Mouse (Mus musculus) lung, adult 2 months (tissue): ENCODE data around the gene Gm1113. TPM values are rescaled to one million over a fixed set of nuclear protein-coding genes. Genes with fewer than 3 reads are reported as not detected.

Experiments used
- DNase-seq: peaks from one replicate; pipeline ENCODE4 v3.0.0; 2022
- H3K4me1 ChIP-seq: fragments of 200-500 bp; 2 replicates; pipeline ENCODE4 v1.6.1; 2011; ENCODE audit warnings: low read length; ENCODE audit not compliant: control insufficient read depth, insufficient read depth
- H3K4me3 ChIP-seq: fragments of 200-500 bp; replicated peaks from 2 replicates; pipeline ENCODE3; 2011; ENCODE audit warnings: low read depth, mild to moderate bottlenecking, control low read depth, low read length; ENCODE audit errors: extremely low read depth
- CTCF ChIP-seq: fragments of 200-500 bp; IDR thresholded peaks from 2 replicates; pipeline ENCODE4 v1.5.1; 2011; ENCODE audit warnings: mild to moderate bottlenecking, low read length, control low read depth; ENCODE audit not compliant: insufficient read depth
- POLR2A ChIP-seq: fragments of 200-500 bp; IDR thresholded peaks from 2 replicates; pipeline ENCODE4 v1.6.1; 2011; ENCODE audit warnings: low read depth, mild to moderate bottlenecking, control low read depth, low read length, borderline replicate concordance; ENCODE audit errors: extremely low read depth
- WGBS: fragments of 180-500 bp; shearing (Covaris S2); methylation state at CpG from one replicate; pipeline ENCODE4 v1.1.7; 2018; 5-methylcytosine and 5-hydroxymethylcytosine counted together
- polyA plus RNA-seq: library from polyadenylated mRNA; depleted of rRNA; stranded (reverse); fragments of >200 nt; gene quantifications from 2 replicates; pipeline ENCODE4 v1.2.3, GENCODE M21; 2012

Gm1113 gene
- polyA plus RNA-seq, 1 experiment = not detected

DNA sequence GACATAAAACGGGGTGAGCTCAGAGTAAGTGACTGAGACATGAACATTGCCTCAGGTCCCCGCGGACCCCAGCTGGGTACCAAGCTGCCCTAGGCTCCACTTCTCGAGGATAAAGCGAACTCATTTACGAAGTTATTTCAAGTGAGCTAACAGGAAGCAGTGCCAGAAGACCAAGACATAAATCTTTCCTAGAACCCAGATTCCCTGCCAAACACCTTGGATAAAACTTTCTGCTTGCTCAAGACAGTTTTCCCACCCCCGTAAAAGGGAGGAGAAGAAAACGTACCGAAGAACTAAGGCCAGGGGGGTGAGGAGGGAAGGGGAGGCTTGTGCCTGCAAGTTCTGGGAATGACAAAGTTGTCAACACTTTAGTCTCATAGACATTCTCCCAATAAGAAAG is 15.2 kb upstream of the Gm1113 start:
- DNase-seq = no peak
- Histone ChIP-seq H3K4me1 (no peaks in the 10 kb centered on the region), H3K4me3 (no peak overlapping the region)
- TF ChIP-seq CTCF (no peak), POLR2A (no peak)
- WGBS = 45% methylated on average over 9 of the region's 9 CpGs

DNA sequence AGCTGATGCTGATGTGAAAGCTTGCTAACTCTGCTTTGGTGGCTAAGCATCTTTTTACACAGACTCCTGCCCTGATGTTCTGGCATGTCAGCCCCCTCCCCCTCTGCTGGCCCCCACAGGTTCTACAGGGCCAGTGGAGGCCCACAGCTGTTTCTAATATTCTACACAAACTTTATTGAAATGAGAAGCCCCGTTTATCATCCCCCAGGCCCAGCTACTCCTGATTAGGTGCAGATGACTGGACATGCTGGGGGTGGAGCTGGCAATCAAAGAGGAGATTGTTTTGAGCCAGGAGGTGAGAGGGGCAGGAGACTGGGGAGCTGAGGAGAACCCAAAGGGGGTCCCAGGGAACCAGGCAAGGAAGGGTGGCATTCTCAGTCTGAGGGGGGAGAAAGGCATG is 11.7 kb upstream of the Gm1113 start:
- TF ChIP-seq POLR2A (no peak), CTCF (no peak)
- DNase-seq = no peak
- Histone ChIP-seq H3K4me3 (no peak overlapping the region), H3K4me1 (no peaks in the 10 kb centered on the region)
- 13% methylated on average over 1 of the region's 1 CpGs for WGBS

DNA sequence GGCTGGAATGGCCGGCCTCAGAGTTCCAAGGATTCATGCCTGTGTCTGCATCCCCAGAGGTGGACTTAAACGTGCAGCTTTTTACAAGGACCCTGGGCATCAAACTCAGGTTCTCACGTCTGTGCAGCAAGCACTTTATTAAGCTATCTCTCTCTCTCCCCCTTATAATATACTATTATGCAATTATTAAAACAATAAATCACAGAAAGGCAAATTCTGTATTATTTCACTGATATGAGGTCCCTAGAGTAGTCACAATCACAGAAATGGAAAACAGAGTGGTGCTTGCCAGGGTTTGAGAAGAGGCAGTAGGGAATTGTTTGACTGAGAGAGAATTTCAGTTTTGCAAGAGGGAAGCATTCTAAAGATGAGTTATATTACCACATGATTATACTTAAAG is 11.1 kb upstream of the Gm1113 start:
- no peak for DNase-seq
- WGBS = 59% methylated on average over 3 of the region's 3 CpGs
- TF ChIP-seq CTCF (no peak), POLR2A (no peak)
- Histone ChIP-seq H3K4me3 (no peak overlapping the region), H3K4me1 (no peaks in the 10 kb centered on the region)

DNA sequence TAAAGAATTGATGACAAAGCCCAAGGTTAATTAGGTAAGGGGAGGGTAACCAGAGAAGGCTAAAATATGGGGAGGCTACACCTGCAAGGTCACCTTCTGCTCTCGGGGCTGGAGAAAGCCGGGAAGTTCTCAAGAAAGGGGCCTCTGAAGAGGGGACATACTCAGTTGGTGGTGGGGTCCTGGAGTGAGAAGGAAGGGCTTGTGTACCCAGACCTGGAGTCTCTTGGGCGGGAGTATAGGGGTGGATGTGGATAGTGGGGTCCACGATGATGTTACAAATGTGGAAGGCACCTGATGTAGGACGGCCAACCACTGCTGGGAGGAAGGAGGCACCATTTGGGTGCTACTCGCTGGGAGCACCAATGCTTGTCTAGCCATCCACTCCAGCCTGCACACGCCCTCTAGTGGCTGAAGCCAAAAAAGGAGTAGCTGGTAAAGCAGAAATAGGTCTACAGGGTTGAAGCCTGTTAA is 5.9 kb upstream of the Gm1113 start:
- TF ChIP-seq POLR2A (no peak), CTCF (peak; percentile 82)
- DNase-seq = peak; percentile 52
- WGBS = 17% methylated on average over 7 of the region's 7 CpGs
- Histone ChIP-seq H3K4me1 (no peaks in the 10 kb centered on the region; the same call in 1 of the 2 replicates), H3K4me3 (no peak overlapping the region)

- TF ChIP-seq CTCF (no peak), POLR2A (no peak)
- Histone ChIP-seq H3K4me1 (no peaks in the 10 kb centered on the region; the same call in 1 of the 2 replicates), H3K4me3 (no peak overlapping the region)
- peak; percentile 10 for DNase-seq
- WGBS = 33% methylated on average over 5 of the region's 5 CpGs
These were observed 5.5 kb upstream of the Gm1113 start for GRCm38 (mm10) chr9:35523541-35523940.

DNA sequence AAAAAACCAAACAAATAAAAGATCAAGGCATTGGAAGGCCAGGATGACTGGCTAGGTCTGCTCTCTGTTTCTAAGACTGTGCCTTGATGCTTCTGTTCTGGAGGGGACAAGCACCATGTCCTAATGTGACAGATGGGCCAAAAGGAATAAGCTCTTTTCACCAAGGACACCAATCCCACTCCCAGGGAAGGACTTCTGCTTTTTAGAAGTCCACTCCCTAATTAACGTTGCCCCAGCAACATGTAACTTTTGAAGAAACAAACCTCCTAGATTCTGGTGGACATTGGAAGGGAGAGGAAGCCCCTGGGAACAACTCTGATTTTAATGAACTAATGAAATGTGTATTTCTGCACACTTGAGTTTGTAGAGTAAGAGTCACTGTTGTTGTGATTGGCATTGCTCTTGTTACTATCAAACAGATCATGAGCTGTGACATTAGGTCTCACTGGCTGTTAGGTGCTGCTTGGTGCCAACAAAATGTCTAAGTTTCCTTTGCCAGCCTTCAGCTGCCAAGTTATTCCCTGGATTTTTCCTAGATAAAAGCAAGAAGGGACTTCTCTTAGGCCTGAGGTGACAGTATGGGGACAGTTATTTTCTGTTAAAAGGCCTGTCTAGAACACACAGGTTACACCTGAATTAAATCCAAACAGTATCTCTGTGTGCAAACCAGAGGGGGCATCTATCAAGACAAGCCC is 4.9 kb upstream of the Gm1113 start:
- WGBS = 62% methylated on average over 1 of the region's 1 CpGs
- H3K4me1 ChIP-seq = no peaks in the 10 kb centered on the region; the same call in 1 of the 2 replicates
- no peak overlapping the region for H3K4me3 ChIP-seq
- no peak for TF ChIP-seq POLR2A
- TF ChIP-seq CTCF = no peak
- DNase-seq = no peak

DNA sequence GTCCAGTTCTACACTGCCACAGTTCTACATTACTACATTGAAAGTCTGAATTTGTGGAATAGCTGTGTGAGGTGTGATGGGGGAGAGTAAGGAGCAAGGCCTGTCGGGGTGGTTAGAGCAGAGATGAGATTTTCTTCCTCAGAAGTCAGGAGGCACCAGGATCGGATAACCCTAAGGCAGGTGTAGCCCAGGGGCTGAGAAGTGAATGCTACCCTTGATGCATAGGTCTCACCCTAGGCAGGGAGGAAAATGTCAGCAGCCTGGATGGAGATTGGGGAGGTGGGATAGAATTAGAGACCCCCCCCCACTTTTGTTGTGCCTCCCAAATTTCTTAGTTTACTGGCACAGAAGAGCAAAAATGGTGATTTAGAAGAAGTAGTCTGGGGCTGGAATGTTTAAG is 4.2 kb upstream of the Gm1113 start:
- Histone ChIP-seq H3K4me3 (no peak overlapping the region), H3K4me1 (no peaks in the 10 kb centered on the region; the same call in 1 of the 2 replicates)
- no peak for DNase-seq
- WGBS = 81% methylated on average over 2 of the region's 2 CpGs
- TF ChIP-seq POLR2A (no peak), CTCF (no peak)

DNA sequence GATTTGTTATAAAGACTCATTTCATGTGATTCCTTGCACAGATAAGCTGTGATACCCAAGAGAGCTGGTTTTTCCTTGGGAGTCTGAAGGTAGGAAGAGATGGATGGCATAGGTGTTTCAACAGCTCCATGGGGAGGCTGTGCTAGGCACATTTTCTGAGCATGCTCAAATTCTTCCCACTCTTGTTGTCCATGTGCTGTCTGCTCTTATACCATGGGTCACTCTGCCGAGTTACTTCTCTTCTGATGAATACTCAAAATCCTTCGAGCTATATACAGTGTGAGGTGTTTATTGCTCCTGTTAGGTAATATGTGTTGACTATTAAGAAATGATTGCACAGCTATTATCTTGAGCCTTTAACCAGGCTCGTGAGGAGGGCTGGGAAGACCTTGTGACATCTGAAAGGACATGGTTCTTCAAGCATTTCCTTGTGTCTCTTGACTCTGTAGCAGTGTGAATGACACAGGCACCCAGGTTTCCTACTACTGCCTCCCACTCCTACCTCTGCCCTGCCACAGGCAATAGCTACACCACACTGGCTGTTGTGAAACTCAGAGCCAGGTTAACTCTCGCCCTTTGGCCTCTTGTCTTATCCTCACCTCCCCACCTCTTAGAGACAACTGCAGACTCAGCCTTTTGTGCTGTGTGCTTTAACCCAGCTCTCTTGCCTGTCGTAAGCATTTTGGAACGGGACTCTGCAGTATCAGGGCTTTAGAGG is 2.7 kb upstream of the Gm1113 start:
- 72% methylated on average over 6 of the region's 6 CpGs for WGBS
- H3K4me3 ChIP-seq = no peak overlapping the region
- DNase-seq = no peak
- no peaks in the 10 kb centered on the region; the same call in 1 of the 2 replicates for H3K4me1 ChIP-seq
- no peak for TF ChIP-seq CTCF
- no peak for TF ChIP-seq POLR2A

GRCm38 (mm10) chr9:35516711-35517110 is 1.4 kb downstream of the Gm1113 start:
- H3K4me1 ChIP-seq = no peaks in the 10 kb centered on the region
- WGBS = 89% methylated on average over 16 of the region's 16 CpGs
- DNase-seq = no peak
- TF ChIP-seq CTCF = no peak
- TF ChIP-seq POLR2A = no peak
- no peak overlapping the region for H3K4me3 ChIP-seq
